Mouse (Mus musculus): ENCODE measurements around the gene Tenm3. TPM values are rescaled to one million over a fixed set of nuclear protein-coding genes. Genes with fewer than 3 reads are reported as not detected.

Gene Tenm3
- polyA plus RNA-seq, 1 experiment, result 19.1 TPM

- no peak overlapping the region for H3K27ac ChIP-seq (ENCODE audit: insufficient read depth, low read length)
- H3K4me3 ChIP-seq (ENCODE audit: insufficient read depth, low read length), result no peak overlapping the region
- H3K4me1 ChIP-seq (ENCODE audit: control insufficient read depth, insufficient read depth, low read length), result peaks cover 2% of the 10 kb centered on the region; the same call in 1 of the 2 replicates
- no peak for TF ChIP-seq POLR2A (IDR thresholded peaks at IDR 0.05; ENCODE audit: extremely low read depth, insufficient read depth, low read length)
- TF ChIP-seq CTCF (IDR thresholded peaks at IDR 0.05; ENCODE audit: extremely low read depth, insufficient read depth, low read length), result no peak
Observed at GRCm38 (mm10) chr8:48215071-48215501, 628.7 kb downstream of the Tenm3 start.

DNA sequence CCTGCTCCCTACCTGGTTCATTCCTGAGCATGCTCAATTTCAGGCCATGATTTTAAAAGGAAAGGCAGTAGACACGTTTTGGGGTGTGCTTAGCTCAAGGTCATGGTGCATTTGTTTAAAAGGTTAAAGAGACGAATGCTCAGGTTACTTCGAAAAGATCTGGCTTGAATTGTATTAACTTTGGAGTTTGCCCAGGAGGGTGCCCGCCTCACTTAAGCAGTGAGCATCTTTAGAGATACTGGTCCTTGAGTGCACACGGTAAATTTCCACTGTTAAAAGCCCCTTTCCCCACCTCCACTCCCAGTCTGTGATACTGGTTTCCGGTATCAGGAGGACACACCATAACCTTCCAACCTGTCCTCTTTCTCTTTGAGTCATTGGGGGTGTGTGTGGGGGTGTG lies 629.4 kb downstream of the Tenm3 start:
- H3K4me3 ChIP-seq (ENCODE audit: insufficient read depth, low read length), result no peak overlapping the region
- TF ChIP-seq CTCF (IDR thresholded peaks at IDR 0.05; ENCODE audit: extremely low read depth, insufficient read depth, low read length), result no peak
- no peak for TF ChIP-seq POLR2A (IDR thresholded peaks at IDR 0.05; ENCODE audit: extremely low read depth, insufficient read depth, low read length)
- H3K4me1 ChIP-seq (ENCODE audit: control insufficient read depth, insufficient read depth, low read length), result peaks cover 2% of the 10 kb centered on the region; the same call in 1 of the 2 replicates
- no peak overlapping the region for H3K27ac ChIP-seq (ENCODE audit: insufficient read depth, low read length)

DNA sequence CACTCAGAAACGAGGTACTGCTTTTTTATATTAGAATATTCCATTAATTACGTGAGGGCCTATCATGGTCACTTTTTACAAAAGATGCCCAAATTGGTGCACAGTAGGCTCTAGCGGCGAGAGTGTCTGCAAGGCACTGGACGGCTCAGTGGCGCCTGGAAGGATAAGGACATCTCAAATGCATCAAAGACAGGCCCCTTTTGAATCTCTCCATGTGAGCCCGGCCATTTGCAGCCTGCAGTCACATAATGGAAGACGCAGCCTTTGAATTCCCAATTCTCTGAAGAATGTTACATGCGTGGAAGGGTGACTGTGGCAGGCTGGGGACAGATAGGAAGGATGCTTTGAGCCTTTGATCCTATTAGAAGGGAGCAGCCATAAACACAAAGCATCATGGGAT lies 631.8 kb downstream of the Tenm3 start:
- Histone ChIP-seq H3K27ac (ENCODE audit: insufficient read depth, low read length) (no peak overlapping the region), H3K4me1 (ENCODE audit: control insufficient read depth, insufficient read depth, low read length) (peaks cover 2% of the 10 kb centered on the region; the same call in 1 of the 2 replicates), H3K4me3 (ENCODE audit: insufficient read depth, low read length) (no peak overlapping the region)
- TF ChIP-seq POLR2A (IDR thresholded peaks at IDR 0.05; ENCODE audit: extremely low read depth, insufficient read depth, low read length) (no peak), CTCF (IDR thresholded peaks at IDR 0.05; ENCODE audit: extremely low read depth, insufficient read depth, low read length) (no peak)

GRCm38 (mm10) chr8:48207567-48207966 lies 636.2 kb downstream of the Tenm3 start:
- Histone ChIP-seq H3K4me1 (ENCODE audit: control insufficient read depth, insufficient read depth, low read length) (no peaks in the 10 kb centered on the region), H3K27ac (ENCODE audit: insufficient read depth, low read length) (no peak overlapping the region), H3K4me3 (ENCODE audit: insufficient read depth, low read length) (no peak overlapping the region)
- TF ChIP-seq POLR2A (IDR thresholded peaks at IDR 0.05; ENCODE audit: extremely low read depth, insufficient read depth, low read length) (no peak), CTCF (IDR thresholded peaks at IDR 0.05; ENCODE audit: extremely low read depth, insufficient read depth, low read length) (no peak)

GRCm38 (mm10) chr8:48206922-48207321 lies 636.8 kb downstream of the Tenm3 start:
- no peak overlapping the region for H3K4me3 ChIP-seq (ENCODE audit: insufficient read depth, low read length)
- no peak overlapping the region for H3K27ac ChIP-seq (ENCODE audit: insufficient read depth, low read length)
- no peak for TF ChIP-seq POLR2A (IDR thresholded peaks at IDR 0.05; ENCODE audit: extremely low read depth, insufficient read depth, low read length)
- TF ChIP-seq CTCF (IDR thresholded peaks at IDR 0.05; ENCODE audit: extremely low read depth, insufficient read depth, low read length), result 0 out of 2 replicates have a peak, but pooled peaks have one; percentile 15
- no peaks in the 10 kb centered on the region for H3K4me1 ChIP-seq (ENCODE audit: control insufficient read depth, insufficient read depth, low read length)

DNA sequence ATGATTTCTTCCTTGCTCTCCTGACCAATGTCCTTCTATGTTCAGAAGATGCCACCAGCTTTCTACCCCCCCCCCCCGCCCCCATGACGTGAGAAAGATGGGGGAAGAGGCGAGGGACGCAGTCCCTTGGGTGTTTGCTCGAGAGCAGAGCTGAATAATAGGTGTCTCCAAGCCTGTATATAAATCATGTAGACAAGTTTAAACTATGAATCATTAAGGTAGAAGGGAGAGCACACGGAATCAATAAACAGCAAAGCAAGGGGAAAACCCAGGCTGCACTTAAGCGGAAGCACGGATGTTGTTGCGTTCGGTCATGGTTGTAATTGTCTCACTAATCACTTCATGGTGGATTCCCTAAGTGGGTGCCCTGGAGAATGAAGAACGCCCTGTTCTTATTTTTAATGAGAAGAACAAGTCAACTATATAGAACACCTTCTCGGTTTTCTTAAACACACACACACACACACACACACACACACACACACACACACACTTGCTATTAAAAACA lies 638.9 kb downstream of the Tenm3 start:
- H3K4me1 ChIP-seq (ENCODE audit: control insufficient read depth, insufficient read depth, low read length), result no peaks in the 10 kb centered on the region
- TF ChIP-seq POLR2A (IDR thresholded peaks at IDR 0.05; ENCODE audit: extremely low read depth, insufficient read depth, low read length) (no peak), CTCF (IDR thresholded peaks at IDR 0.05; ENCODE audit: extremely low read depth, insufficient read depth, low read length) (no peak)
- H3K27ac ChIP-seq (ENCODE audit: insufficient read depth, low read length), result no peak overlapping the region
- no peak overlapping the region for H3K4me3 ChIP-seq (ENCODE audit: insufficient read depth, low read length)

DNA sequence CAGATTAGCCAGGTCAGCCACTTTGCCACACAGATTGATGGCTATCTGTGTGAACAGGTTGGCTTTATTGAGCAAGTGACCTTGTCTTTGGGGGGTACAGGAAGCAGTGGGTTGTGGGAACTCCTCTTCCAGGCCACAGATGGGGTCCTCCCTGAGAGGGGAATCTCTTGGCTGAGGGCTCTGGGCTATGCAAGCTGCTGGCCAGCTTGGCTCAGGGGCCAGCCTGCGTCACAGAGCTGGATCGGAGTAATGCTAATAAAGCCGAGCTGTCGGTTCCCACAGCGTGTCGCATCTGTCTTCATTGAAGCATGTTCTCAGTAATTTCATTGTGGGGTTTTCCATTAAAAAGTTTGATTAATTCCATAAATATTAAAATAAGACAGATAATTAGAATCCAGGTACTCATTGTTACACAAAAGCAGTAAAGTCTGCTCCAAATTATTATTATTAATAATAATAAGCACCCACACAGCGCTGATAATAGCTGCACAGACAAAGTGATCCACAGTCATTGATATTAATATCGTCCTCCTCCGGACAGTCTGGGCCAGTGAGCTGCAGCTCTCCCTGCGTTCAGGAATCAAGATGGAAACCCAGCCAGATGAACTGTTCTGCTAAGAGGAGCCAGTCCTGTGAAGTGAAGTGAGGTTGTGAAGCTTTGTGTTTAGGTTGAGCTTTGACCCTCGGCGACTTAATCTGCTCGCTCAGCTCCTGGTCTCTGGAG lies 639.5 kb downstream of the Tenm3 start:
- Histone ChIP-seq H3K4me3 (ENCODE audit: insufficient read depth, low read length) (no peak overlapping the region), H3K27ac (ENCODE audit: insufficient read depth, low read length) (no peak overlapping the region), H3K4me1 (ENCODE audit: control insufficient read depth, insufficient read depth, low read length) (no peaks in the 10 kb centered on the region)
- TF ChIP-seq POLR2A (IDR thresholded peaks at IDR 0.05; ENCODE audit: extremely low read depth, insufficient read depth, low read length), result no peak
- TF ChIP-seq CTCF (IDR thresholded peaks at IDR 0.05; ENCODE audit: extremely low read depth, insufficient read depth, low read length), result no peak

DNA sequence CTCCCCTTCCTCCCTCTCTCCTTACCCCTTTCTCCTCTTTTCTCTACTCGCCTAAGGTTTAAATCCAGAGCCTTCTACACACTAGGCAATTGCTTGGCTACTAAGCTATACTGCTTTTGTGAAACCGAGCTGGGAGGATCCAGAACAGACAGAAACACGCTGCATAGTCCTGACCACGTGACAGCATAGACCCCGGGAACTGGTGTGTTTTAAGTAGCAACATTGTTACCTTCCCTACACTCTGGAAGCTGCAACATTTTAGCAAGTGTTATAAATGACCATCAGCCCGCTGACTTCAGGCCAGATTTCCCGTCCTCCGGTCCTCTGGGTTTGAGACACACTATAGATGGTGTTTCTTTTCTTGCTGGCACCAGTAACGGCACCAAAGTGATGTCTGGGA lies 640.1 kb downstream of the Tenm3 start:
- H3K4me1 ChIP-seq (ENCODE audit: control insufficient read depth, insufficient read depth, low read length), result no peaks in the 10 kb centered on the region
- H3K27ac ChIP-seq (ENCODE audit: insufficient read depth, low read length), result no peak overlapping the region
- H3K4me3 ChIP-seq (ENCODE audit: insufficient read depth, low read length), result no peak overlapping the region
- TF ChIP-seq CTCF (IDR thresholded peaks at IDR 0.05; ENCODE audit: extremely low read depth, insufficient read depth, low read length) (no peak), POLR2A (IDR thresholded peaks at IDR 0.05; ENCODE audit: extremely low read depth, insufficient read depth, low read length) (no peak)

- TF ChIP-seq CTCF (IDR thresholded peaks at IDR 0.05; ENCODE audit: extremely low read depth, insufficient read depth, low read length) (no peak), POLR2A (IDR thresholded peaks at IDR 0.05; ENCODE audit: extremely low read depth, insufficient read depth, low read length) (no peak)
- no peak overlapping the region for H3K27ac ChIP-seq (ENCODE audit: insufficient read depth, low read length)
- H3K4me1 ChIP-seq (ENCODE audit: control insufficient read depth, insufficient read depth, low read length), result no peaks in the 10 kb centered on the region
- no peak overlapping the region for H3K4me3 ChIP-seq (ENCODE audit: insufficient read depth, low read length)
Observed at GRCm38 (mm10) chr8:48203161-48203560, 640.6 kb downstream of the Tenm3 start.

DNA sequence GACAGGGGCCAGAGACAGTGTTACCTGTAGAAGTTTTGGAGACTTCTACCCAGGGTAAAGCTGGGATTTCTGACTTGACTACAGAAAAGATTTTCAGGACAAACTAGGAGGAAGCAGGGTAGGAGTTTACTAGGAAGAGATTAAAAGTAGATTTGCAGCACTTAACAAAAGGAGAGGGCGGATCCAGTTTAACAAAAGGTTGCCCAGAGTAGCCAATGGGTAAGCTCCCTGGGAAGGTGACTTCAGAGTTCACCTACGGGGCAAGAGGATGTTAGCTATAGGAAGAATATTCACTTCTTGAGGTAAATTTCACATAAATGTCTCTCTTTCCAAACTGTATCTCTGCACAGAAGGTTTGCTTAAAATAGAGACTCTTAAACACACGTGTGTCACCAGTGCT lies 641.1 kb downstream of the Tenm3 start:
- no peak overlapping the region for H3K27ac ChIP-seq (ENCODE audit: insufficient read depth, low read length)
- TF ChIP-seq POLR2A (IDR thresholded peaks at IDR 0.05; ENCODE audit: extremely low read depth, insufficient read depth, low read length) (no peak), CTCF (IDR thresholded peaks at IDR 0.05; ENCODE audit: extremely low read depth, insufficient read depth, low read length) (no peak)
- H3K4me3 ChIP-seq (ENCODE audit: insufficient read depth, low read length), result no peak overlapping the region
- H3K4me1 ChIP-seq (ENCODE audit: control insufficient read depth, insufficient read depth, low read length), result no peaks in the 10 kb centered on the region
